Mouse (Mus musculus) neural tube, embryonic 14.5 days (tissue): ENCODE results near the gene Prrc2b. TPM values are rescaled to one million over a fixed set of nuclear protein-coding genes. Genes with fewer than 3 reads are reported as not detected.
A peak's percentile ranks its signal among the peaks of the same experiment; 100 is the strongest.

Experiments used
- ATAC-seq: fragments of 200-750 bp; cut with Nextera tagmentation; 2 replicates; pipeline ENCODE4 v1.8.0; 2017; ENCODE audit warnings: low read depth, mild to moderate bottlenecking, moderate TSS enrichment, moderate library complexity
- H3K27ac ChIP-seq: fragments of 300-500 bp; sonication (generic); 2 replicates; pipeline ENCODE4 v1.5.1; 2014; ENCODE audit warnings: low read depth, mild to moderate bottlenecking, control low read depth, low read length, moderate library complexity, mixed read lengths
- H3K27me3 ChIP-seq: fragments of 300-500 bp; sonication (generic); 2 replicates; pipeline ENCODE4 v1.6.1; 2014; ENCODE audit warnings: low read length; ENCODE audit not compliant: control insufficient read depth, insufficient read depth
- H3K36me3 ChIP-seq: fragments of 300-500 bp; sonication (generic); 2 replicates; pipeline ENCODE4 v1.6.1; 2014; ENCODE audit warnings: low read length, mixed read lengths; ENCODE audit not compliant: control insufficient read depth, insufficient read depth
- H3K4me1 ChIP-seq: fragments of 300-500 bp; sonication (generic); 2 replicates; pipeline ENCODE4 v1.6.1; 2014; ENCODE audit warnings: low read length; ENCODE audit not compliant: control insufficient read depth, insufficient read depth
- H3K4me2 ChIP-seq: fragments of 300-500 bp; sonication (generic); 2 replicates; pipeline ENCODE4 v1.6.1; 2014; ENCODE audit warnings: mild to moderate bottlenecking, low read depth, low read length, control low read depth
- H3K4me3 ChIP-seq: fragments of 300-500 bp; sonication (generic); 2 replicates; pipeline ENCODE4 v1.5.1; 2014; ENCODE audit warnings: low read depth, low read length, control low read depth, mixed read lengths
- H3K9ac ChIP-seq: fragments of 300-500 bp; sonication (generic); replicated peaks from 2 replicates; pipeline ENCODE4 v1.6.1; 2014; ENCODE audit warnings: low read depth, mild to moderate bottlenecking, control low read depth, low read length, mixed read lengths
- H3K9me3 ChIP-seq: fragments of 300-500 bp; sonication (generic); 2 replicates; pipeline ENCODE4 v1.6.1; 2016; ENCODE audit warnings: low read length; ENCODE audit not compliant: control insufficient read depth
- WGBS: fragments of 180-500 bp; shearing (Covaris S2); extraction: QIAGEN DNeasy Blood & Tissue Kit; methylation state at CpG from one replicate; pipeline ENCODE4 v1.1.7; 2014; 5-methylcytosine and 5-hydroxymethylcytosine counted together
- polyA plus RNA-seq: library from polyadenylated mRNA; unstranded; fragments of >200 nt; fragmentation: Nextera tagmentation; extraction: Ambion mirVana; gene quantifications from 2 replicates; pipeline ENCODE4 v1.2.1, GENCODE M21; 2014

Prrc2b gene
- polyA plus RNA-seq, 1 experiment from 2014 or later, result 101 TPM

DNA sequence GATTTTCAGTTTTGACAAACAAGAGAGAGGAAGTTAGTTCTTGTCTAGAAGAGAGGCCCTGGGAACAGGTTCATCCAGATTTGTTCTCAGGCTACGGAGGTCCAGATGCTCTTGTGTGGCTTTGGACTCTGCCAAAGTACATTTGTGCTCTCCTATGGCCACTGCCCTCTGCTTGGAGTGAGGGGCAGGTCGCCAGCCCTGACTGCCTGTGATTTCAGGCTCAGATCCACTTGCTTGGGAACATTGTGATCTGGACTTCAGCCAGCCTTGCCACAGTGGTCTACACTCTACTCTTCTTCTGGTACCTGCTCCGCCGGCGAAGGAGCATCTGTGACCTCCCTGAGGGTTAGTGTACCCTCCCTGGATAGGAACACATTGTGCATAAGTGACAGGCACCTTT lies 101.8 kb downstream of the Prrc2b start:
- no peak for ATAC-seq
- Histone ChIP-seq H3K4me1 (no peaks in the 10 kb centered on the region), H3K4me2 (no peak overlapping the region), H3K36me3 (peaks cover 52% of the 10 kb centered on the region), H3K9me3 (no peaks in the 10 kb centered on the region), H3K27ac (no peak overlapping the region), H3K9ac (no peak overlapping the region), H3K27me3 (no peaks in the 10 kb centered on the region), H3K4me3 (no peak overlapping the region)
- WGBS, result 94% methylated on average over 5 of the region's 5 CpGs

DNA sequence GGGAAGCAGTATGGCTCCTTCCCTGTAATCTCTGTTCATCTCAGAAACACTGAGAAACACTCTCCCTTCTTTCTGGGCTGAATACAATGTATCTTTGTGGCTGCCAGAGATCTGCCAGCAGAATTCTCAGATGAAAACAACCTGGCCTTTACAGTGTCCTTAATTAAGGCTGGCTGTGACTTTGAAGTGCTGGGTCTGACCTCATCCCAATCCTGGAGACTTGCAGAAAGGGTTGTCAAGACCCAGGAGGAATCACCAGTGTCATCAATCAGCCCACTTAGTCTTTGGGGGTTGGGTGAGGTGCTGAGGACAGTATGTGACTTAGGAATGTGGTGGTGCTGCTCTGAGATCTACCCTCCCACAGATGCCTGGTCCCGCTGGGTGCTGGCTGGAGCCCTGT lies 102.5 kb downstream of the Prrc2b start:
- peaks cover 51% of the 10 kb centered on the region for H3K36me3 ChIP-seq
- no peak for ATAC-seq
- H3K4me2 ChIP-seq, result no peak overlapping the region
- H3K4me3 ChIP-seq, result no peak overlapping the region
- H3K27ac ChIP-seq, result no peak overlapping the region
- no peaks in the 10 kb centered on the region for H3K9me3 ChIP-seq
- H3K27me3 ChIP-seq, result no peaks in the 10 kb centered on the region
- 71% methylated on average over 1 of the region's 1 CpGs for WGBS
- H3K4me1 ChIP-seq, result no peaks in the 10 kb centered on the region
- H3K9ac ChIP-seq, result no peak overlapping the region

DNA sequence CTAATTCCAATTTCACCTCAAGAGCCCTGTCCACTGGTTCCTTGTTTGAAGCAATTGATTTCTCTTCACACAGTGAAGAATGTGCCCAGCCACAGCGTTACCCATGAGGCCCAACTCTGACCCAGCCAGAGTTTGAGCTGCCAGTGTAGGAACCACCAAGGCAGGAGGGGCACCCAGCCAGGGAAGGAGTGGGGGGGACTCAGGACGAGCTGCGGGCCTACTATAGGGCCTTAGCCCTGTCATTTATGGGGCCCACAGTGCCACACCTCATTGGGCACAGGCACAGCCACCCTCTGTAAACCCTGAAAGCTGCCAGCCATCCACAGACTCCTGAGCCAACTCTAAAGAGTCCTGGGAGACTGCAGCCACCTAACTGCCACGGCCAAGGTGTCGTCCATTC lies 103.7 kb downstream of the Prrc2b start:
- H3K9me3 ChIP-seq, result no peaks in the 10 kb centered on the region
- no peak overlapping the region for H3K4me2 ChIP-seq
- peaks cover 51% of the 10 kb centered on the region for H3K36me3 ChIP-seq
- H3K4me3 ChIP-seq, result no peak overlapping the region
- WGBS, result 89% methylated on average over 5 of the region's 5 CpGs
- H3K9ac ChIP-seq, result no peak overlapping the region
- no peaks in the 10 kb centered on the region for H3K27me3 ChIP-seq
- peaks cover 7% of the 10 kb centered on the region for H3K4me1 ChIP-seq
- ATAC-seq, result no peak
- H3K27ac ChIP-seq, result no peak overlapping the region

DNA sequence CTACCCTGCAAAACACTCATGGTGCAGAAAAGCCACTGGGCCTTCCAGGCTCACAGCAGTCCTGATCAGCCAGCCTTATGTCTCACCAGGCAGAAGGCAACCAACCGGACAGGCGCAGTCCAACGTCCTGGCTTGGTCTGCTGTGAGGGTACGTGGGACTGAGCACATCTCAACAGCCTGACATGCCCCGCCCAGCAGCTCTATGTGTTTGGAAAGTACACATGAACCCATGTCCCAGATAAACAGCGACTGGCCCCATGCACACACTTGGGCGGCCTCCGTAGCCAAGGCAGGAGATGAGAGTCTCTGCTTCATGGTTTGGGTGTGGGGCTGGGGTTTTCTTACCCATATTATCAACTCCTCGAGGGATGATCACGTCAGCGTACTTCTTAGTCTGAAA lies 105.4 kb downstream of the Prrc2b start:
- no peaks in the 10 kb centered on the region for H3K27me3 ChIP-seq
- 93% methylated on average over 11 of the region's 11 CpGs for WGBS
- H3K27ac ChIP-seq, result no peak overlapping the region
- no peak overlapping the region for H3K4me2 ChIP-seq
- H3K4me3 ChIP-seq, result no peak overlapping the region
- no peak for ATAC-seq
- peaks cover 7% of the 10 kb centered on the region for H3K4me1 ChIP-seq
- peaks cover 39% of the 10 kb centered on the region for H3K36me3 ChIP-seq
- no peaks in the 10 kb centered on the region for H3K9me3 ChIP-seq
- no peak overlapping the region for H3K9ac ChIP-seq

DNA sequence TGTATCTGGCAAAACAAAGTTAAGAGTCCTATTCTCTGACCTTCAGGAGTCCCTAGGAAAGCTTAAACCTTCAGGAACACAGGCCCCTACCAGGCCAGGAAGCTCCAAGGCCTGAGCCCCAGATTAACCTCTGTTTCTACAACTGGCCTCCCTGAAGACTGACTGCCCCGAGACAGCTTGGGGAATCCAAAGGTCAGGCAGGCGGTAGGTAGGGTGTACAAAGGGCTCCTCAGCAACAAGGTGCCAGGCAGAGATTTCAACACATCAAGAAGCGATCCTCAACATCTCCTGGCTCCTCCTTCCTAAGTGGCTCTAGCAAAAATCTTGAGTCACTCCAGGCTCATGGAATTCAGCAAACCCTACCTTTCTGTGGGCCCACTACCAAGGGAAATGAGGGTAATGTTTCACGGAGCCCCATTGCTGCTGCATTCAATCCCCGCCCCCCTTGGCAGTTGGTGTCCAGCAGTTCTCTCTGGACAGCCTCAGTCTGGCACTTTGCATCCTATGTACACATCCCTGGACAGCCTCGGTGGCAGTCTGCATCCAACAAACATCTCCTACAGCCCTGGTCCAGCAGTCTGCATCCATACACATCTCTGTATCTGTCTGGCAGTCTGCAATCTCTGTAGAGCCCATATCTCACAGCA lies 108.1 kb downstream of the Prrc2b start:
- peaks cover 24% of the 10 kb centered on the region for H3K36me3 ChIP-seq
- H3K9ac ChIP-seq, result peak overlapping the region; percentile 84
- no peaks in the 10 kb centered on the region for H3K9me3 ChIP-seq
- H3K4me3 ChIP-seq, result peak overlapping the region; percentile 82
- no peak for ATAC-seq
- WGBS, result 58% methylated on average over 6 of the region's 6 CpGs
- H3K4me1 ChIP-seq, result peaks cover 7% of the 10 kb centered on the region
- peak overlapping the region; percentile 69 for H3K4me2 ChIP-seq
- no peaks in the 10 kb centered on the region for H3K27me3 ChIP-seq
- H3K27ac ChIP-seq, result no peak overlapping the region

DNA sequence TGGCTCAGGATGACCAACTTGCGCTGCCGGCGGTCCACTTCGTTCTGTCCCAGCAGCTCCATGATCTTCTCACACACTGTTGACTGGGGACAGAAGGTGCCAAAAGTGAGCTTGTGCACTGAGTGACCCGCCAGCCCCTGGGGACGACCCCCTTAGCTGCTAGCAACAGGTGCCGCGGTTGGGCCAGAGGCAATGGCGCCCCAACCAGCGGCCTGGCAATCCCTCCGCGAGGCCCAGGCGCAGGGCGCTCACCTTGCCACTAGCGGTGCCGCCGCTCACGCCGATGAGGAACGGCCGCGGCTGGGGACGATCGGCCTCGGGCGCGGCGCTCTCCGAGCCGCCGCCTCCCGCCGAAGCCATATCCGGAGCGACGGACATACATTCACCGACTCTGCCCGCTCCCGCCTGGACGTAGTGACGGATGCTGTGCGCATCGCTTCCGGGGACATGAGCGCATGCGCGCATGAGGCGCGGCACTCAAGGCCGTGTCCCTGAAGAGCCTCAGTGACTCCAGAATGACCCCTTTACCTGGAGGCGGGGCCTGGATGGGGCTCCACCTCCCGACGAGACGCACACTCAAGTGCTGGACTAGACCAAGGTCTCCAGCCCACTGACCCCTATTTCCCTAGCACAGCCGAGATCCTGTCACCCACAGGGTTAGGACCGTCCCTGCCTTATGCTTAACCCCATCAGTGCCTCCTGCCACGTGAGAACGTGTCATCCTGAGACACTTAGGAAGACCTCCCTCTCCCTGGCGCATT lies 109.0 kb downstream of the Prrc2b start, which contains the start of gene Uck1:
Gene Uck1 (minus strand): TSS at position 503 of the 761 bp plus-strand sequence.
- WGBS, result 2% methylated on average over 59 of the region's 59 CpGs
- peaks cover 7% of the 10 kb centered on the region for H3K4me1 ChIP-seq
- H3K4me3 ChIP-seq, result peak within 1 kb of the TSS; percentile 82
- H3K9ac ChIP-seq, result peak within 1 kb of the TSS; percentile 84
- H3K4me2 ChIP-seq, result peak within 1 kb of the TSS; percentile 69
- H3K36me3 ChIP-seq, result peaks cover 18% of the 10 kb centered on the region
- no peaks in the 10 kb centered on the region for H3K27me3 ChIP-seq
- H3K9me3 ChIP-seq, result no peaks in the 10 kb centered on the region
- H3K27ac ChIP-seq, result peak within 1 kb of the TSS; percentile 31; the same call in 1 of the 2 replicates
- ATAC-seq, result peak; percentile 93

DNA sequence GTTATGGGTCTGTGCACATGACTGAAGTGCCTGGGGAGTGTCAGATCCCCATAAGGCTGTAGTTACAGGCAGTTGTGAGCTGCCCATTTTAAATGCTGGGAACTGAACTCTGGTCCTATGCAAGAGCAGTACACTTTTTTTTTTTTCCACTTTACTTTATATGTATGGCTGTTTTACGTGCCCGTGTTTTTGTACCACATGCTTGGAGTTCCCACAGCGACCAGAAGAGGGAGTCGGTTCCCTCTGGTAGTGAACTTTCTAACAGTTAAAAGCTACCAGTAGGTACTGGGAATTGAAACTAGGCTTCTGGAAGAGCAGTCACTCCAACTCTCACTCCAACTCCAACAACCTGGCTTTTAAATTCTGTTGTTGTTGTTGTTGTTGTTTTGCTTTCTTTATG lies 109.8 kb downstream of the Prrc2b start:
- no peak overlapping the region for H3K4me2 ChIP-seq
- peaks cover 18% of the 10 kb centered on the region for H3K36me3 ChIP-seq
- H3K27me3 ChIP-seq, result no peaks in the 10 kb centered on the region
- 28% methylated on average over 4 of the region's 4 CpGs for WGBS
- peak; percentile 33; the same call in 1 of the 2 replicates for ATAC-seq
- H3K4me3 ChIP-seq, result no peak overlapping the region; the same call in 1 of the 2 replicates
- no peaks in the 10 kb centered on the region for H3K9me3 ChIP-seq
- H3K27ac ChIP-seq, result no peak overlapping the region
- H3K9ac ChIP-seq, result no peak overlapping the region; the same call in 1 of the 2 replicates
- H3K4me1 ChIP-seq, result peaks cover 7% of the 10 kb centered on the region

DNA sequence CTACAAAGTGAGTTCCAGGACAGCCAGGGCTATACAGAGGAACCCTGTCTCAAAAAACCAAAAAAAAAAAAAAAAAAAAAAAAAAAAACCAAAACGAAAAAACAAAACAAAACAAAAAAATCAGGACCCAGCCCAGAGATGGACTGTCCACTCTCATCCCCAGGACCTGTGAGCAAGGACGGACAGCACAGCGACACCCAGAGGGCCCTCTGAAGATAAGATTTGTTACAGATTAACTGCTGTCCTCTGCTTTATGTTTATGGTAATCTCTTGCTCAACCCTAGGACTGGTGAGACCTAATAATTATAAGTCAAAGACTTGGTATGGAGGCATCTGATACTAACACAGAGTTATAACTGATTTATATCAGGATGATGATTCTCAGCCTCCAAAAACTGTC lies 124.9 kb downstream of the Prrc2b start:
- Histone ChIP-seq H3K27me3 (no peaks in the 10 kb centered on the region), H3K36me3 (peaks cover 22% of the 10 kb centered on the region), H3K27ac (no peak overlapping the region), H3K4me1 (no peaks in the 10 kb centered on the region), H3K4me3 (no peak overlapping the region), H3K4me2 (no peak overlapping the region), H3K9ac (no peak overlapping the region), H3K9me3 (no peaks in the 10 kb centered on the region)
- ATAC-seq, result no peak
- 77% methylated on average over 3 of the region's 3 CpGs for WGBS

DNA sequence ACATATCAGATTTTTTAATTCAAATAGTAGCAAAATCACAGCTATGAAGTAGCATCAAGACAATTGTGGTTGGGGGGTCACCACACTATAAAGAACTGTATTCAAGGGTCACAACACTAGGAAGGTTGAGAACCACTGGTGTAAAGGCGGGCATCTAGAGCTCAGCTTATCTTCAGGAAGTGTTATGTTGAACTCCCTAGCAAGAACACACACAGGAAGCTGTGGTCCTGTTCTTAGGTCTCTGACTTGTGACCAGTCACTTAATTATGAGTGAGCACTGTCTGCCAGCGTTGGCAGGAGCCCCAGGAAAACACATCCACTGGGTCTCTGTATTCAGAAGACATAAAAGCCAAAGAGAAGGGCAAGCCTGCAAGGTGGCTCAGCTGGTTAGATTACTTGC lies 131.4 kb downstream of the Prrc2b start:
- 98% methylated on average over 2 of the region's 2 CpGs for WGBS
- Histone ChIP-seq H3K27ac (no peak overlapping the region), H3K9ac (no peak overlapping the region), H3K36me3 (peaks cover 44% of the 10 kb centered on the region), H3K4me2 (no peak overlapping the region), H3K4me1 (peaks cover 10% of the 10 kb centered on the region; the same call in 1 of the 2 replicates), H3K4me3 (no peak overlapping the region), H3K27me3 (no peaks in the 10 kb centered on the region), H3K9me3 (no peaks in the 10 kb centered on the region)
- ATAC-seq, result no peak
